Mouse (Mus musculus) layer of hippocampus, adult 6 months (tissue): Measurements from ENCODE around the gene Gcnt4. TPM values are rescaled to one million over a fixed set of nuclear protein-coding genes. Genes with fewer than 3 reads are reported as not detected.

ENCODE experiments used
- long read RNA-seq, 2 experiments: library from polyadenylated mRNA; unstranded; transcript quantifications; one replicate each; pipeline ENCODE4 v2.0.0; 2019 to 2020
- polyA plus RNA-seq: library from polyadenylated mRNA; unstranded; fragments of <200 nt; fragmentation: Nextera tagmentation; gene quantifications from 2 replicates; pipeline ENCODE4 v1.2.3, GENCODE M21; 2021

Gcnt4 gene
- 1.2 and 1.4 TPM in 2 replicates for polyA plus RNA-seq
- long read RNA-seq, experiment 1, partial matches to known transcripts, result 0 of 1 reads
- long read RNA-seq, experiment 1, other reads (novel, unspliced or antisense), result 1 of 1 reads
- long read RNA-seq, experiment 2, full-length matches to known transcripts, result 3 of 6 reads
- long read RNA-seq, experiment 2, partial matches to known transcripts, result 0 of 6 reads
- long read RNA-seq, experiment 2, other reads (novel, unspliced or antisense), result 3 of 6 reads

DNA sequence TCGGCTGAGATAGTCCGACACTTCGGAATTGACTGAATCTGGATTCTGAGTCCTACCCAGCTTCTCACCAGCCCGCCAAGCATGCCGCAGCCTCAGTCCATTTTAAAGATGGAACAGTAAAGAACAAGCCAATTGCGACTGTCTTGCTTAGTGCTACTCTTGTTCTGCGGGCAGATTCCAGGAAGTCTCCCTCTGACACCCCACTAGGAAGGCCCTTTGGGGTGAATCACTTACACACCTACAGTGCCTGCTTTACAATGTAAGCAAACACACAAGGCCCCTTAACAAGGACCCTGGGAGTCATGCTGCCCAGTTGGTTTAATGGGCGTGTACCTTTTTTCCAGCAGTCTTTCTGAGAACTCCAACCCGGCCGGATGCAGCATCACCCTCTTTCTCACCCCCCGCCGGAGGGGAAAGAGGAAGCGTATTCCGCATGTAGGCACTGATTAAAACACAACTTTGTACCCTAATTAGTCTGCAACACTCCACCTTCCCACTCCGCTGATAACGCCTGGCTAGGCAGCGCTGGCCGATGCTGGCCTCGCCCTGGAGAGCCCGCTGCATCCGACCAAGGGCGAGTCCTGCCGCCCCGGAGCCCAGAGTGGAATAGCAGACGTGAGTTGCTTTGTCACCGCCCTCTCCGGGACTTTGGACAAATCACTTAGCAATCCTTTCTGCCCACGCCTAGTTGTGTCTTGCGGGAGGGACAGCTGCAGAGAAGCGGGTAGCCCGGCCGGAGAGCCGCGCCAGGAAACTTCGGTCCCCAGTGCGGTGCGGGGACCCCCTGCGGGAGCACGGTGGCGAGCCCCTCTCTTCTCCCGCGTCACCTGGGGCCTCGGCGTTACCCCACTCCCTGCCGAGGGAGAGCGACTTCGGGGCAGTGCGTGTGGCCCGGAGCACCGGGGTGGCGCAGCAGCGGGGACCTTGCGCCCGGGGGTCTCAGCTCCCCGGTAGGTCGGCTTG lies at the start of gene Gcnt4:
Gene Gcnt4, plus strand, starts transcription at position 691 of the 963 bp plus-strand sequence.

Other genes with a start within 250 kb of the Gcnt4 start
- 0.04 and 0.06 TPM in 2 replicates for gene Ankrd31, start 176.4 kb upstream of the Gcnt4 start, polyA plus RNA-seq
- gene 1700029F12Rik, start 109.7 kb downstream of the Gcnt4 start, polyA plus RNA-seq, result not detected in 2 replicates
- gene Fam169a, start 142.6 kb downstream of the Gcnt4 start, polyA plus RNA-seq, result 10.2 and 12.4 TPM in 2 replicates
- not detected in 2 replicates for gene Gm6169, start 174.5 kb downstream of the Gcnt4 start, polyA plus RNA-seq
- gene Gfm2, start 213.2 kb downstream of the Gcnt4 start, polyA plus RNA-seq, result 8.7 and 10.1 TPM in 2 replicates
- gene Nsa2, start 213.2 kb downstream of the Gcnt4 start, polyA plus RNA-seq, result 33.9 and 36.0 TPM in 2 replicates